Mouse (Mus musculus): ENCODE measurements at regions not wholly inside any gene's neighbourhood (a gene's known extent, or its start where the extent isn't known, plus 50 kb on each side); places are given as distances from the start of the nearest gene placed in this dataset.

DNA sequence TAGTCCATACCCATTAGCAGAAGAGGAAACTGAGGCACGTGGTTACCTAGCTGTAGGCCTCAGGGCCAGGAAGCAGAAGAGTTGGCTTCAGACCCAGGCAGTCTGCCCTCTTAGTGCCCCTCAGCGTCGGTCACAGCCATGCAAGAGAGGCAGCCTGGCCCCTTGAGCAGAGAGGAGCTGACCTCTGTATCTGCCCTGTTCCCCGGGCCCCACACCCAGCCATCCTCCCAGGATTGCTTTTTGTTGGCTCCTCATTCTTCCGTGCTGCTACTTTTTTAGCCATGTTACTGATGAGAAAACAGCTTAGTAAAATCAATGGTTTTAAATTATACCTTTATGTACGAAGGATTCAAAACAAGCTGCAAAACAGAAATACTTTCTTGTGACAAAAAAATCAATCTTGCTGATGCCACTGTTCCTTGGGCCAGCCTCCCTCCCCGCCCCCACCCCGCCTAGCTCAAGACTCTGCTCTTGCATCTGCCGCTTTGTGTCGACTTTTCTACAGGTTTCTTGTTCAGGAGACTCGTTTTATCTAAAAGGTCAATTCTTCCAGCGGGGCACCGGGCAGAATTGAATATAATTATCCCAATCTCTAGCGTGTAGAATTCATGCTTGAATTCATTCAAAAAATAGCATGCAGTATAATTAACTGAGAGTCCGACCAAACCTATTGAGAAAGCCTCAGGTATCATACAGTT, 70.8 kb downstream of the Sall1 start:
- Histone ChIP-seq H3K9ac (no peak overlapping the region), H3K4me1 (no peaks in the 10 kb centered on the region; the same call in 1 of the 2 replicates), H3K27ac (no peak overlapping the region), H3K9me3 (no peaks in the 10 kb centered on the region), H3K27me3 (no peaks in the 10 kb centered on the region), H3K4me3 (no peak overlapping the region), H3K36me3 (no peaks in the 10 kb centered on the region), H3K4me2 (replicated peaks) (no peak overlapping the region)
- no peak for ATAC-seq (ENCODE audit: insufficient number of reproducible peaks, insufficient read depth, low FRiP score, low TSS enrichment)
- WGBS, result 54% methylated on average over 15 of the region's 15 CpGs

GRCm38 (mm10) chr8:88958843-88959242, 85.1 kb downstream of the Sall1 start:
- H3K4me2 ChIP-seq (replicated peaks), result no peak overlapping the region
- H3K4me3 ChIP-seq, result no peak overlapping the region
- H3K36me3 ChIP-seq, result no peaks in the 10 kb centered on the region
- no peak overlapping the region for H3K9ac ChIP-seq
- no peaks in the 10 kb centered on the region for H3K27me3 ChIP-seq
- no peak overlapping the region for H3K27ac ChIP-seq
- no peak for ATAC-seq (ENCODE audit: insufficient number of reproducible peaks, insufficient read depth, low FRiP score, low TSS enrichment)
- no peaks in the 10 kb centered on the region for H3K4me1 ChIP-seq
- H3K9me3 ChIP-seq, result no peaks in the 10 kb centered on the region

GRCm38 (mm10) chr8:88953178-88953577, 90.8 kb downstream of the Sall1 start:
- Histone ChIP-seq H3K4me1 (no peaks in the 10 kb centered on the region), H3K9ac (no peak overlapping the region), H3K27me3 (no peaks in the 10 kb centered on the region), H3K4me3 (no peak overlapping the region), H3K4me2 (replicated peaks) (no peak overlapping the region), H3K27ac (no peak overlapping the region), H3K36me3 (no peaks in the 10 kb centered on the region), H3K9me3 (0 out of 2 replicates have a peak, but pooled peaks cover 3% of the 10 kb centered on the region)
- 71% methylated on average over 2 of the region's 2 CpGs for WGBS
- ATAC-seq (ENCODE audit: insufficient number of reproducible peaks, insufficient read depth, low FRiP score, low TSS enrichment), result no peak

GRCm38 (mm10) chr8:88951829-88952155, 92.2 kb downstream of the Sall1 start:
- no peak overlapping the region for H3K4me3 ChIP-seq
- WGBS, result 91% methylated on average over 7 of the region's 7 CpGs
- H3K36me3 ChIP-seq, result no peaks in the 10 kb centered on the region
- H3K27ac ChIP-seq, result no peak overlapping the region
- H3K4me2 ChIP-seq (replicated peaks), result no peak overlapping the region
- ATAC-seq (ENCODE audit: insufficient number of reproducible peaks, insufficient read depth, low FRiP score, low TSS enrichment), result no peak
- H3K27me3 ChIP-seq, result no peaks in the 10 kb centered on the region
- no peaks in the 10 kb centered on the region for H3K4me1 ChIP-seq
- no peak overlapping the region for H3K9ac ChIP-seq
- H3K9me3 ChIP-seq, result 0 out of 2 replicates have a peak, but pooled peaks cover 3% of the 10 kb centered on the region

DNA sequence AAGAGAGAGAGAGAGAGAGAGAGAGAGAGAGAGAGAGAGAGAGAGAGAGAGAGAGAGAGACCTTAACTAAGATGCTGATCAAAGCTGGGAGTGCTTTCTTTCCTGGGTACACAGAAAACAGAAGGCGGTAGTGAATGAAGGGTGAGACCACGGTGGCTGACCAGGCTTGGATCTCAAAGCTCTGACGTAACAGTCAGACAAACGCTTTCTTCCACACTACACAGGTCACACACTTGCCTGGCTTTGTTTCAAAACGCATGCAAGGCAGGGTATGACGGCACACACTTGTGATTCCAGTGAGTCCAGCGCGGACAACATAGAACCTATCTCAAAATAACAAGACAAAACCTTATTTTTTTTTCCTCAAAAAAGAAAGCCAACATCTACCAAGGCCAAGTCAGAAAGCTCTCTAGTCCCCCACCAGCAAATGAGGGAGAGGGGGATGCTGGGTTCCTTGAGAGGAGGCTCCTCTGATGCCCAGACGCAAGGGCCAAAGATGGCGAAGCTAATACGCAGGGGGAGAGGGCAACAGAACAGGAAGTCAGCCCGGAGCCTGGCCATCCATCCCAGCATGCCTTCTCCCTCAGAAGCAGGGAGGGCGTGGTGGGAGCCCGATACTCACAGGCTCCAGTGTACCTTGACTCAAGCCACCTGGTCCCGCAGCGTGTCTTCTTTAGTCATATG, 92.7 kb downstream of the Sall1 start:
- WGBS, result 91% methylated on average over 16 of the region's 16 CpGs

GRCm38 (mm10) chr8:88949975-88950374, 94.0 kb downstream of the Sall1 start:
- H3K36me3 ChIP-seq, result no peaks in the 10 kb centered on the region
- H3K9ac ChIP-seq, result no peak overlapping the region
- no peak for ATAC-seq (ENCODE audit: insufficient number of reproducible peaks, insufficient read depth, low FRiP score, low TSS enrichment)
- H3K27me3 ChIP-seq, result no peaks in the 10 kb centered on the region
- H3K27ac ChIP-seq, result no peak overlapping the region
- no peaks in the 10 kb centered on the region for H3K4me1 ChIP-seq
- H3K4me3 ChIP-seq, result no peak overlapping the region
- H3K4me2 ChIP-seq (replicated peaks), result no peak overlapping the region
- 0 out of 2 replicates have a peak, but pooled peaks cover 3% of the 10 kb centered on the region for H3K9me3 ChIP-seq
- 85% methylated on average over 6 of the region's 6 CpGs for WGBS

More for the DNA sequence above, 92.7 kb downstream of the Sall1 start:
- ATAC-seq (ENCODE audit: insufficient number of reproducible peaks, insufficient read depth, low FRiP score, low TSS enrichment), result no peak
- Histone ChIP-seq H3K9me3 (0 out of 2 replicates have a peak, but pooled peaks cover 3% of the 10 kb centered on the region), H3K27ac (no peak overlapping the region), H3K27me3 (no peaks in the 10 kb centered on the region), H3K36me3 (no peaks in the 10 kb centered on the region), H3K4me3 (no peak overlapping the region), H3K4me2 (replicated peaks) (no peak overlapping the region), H3K4me1 (no peaks in the 10 kb centered on the region), H3K9ac (no peak overlapping the region)

DNA sequence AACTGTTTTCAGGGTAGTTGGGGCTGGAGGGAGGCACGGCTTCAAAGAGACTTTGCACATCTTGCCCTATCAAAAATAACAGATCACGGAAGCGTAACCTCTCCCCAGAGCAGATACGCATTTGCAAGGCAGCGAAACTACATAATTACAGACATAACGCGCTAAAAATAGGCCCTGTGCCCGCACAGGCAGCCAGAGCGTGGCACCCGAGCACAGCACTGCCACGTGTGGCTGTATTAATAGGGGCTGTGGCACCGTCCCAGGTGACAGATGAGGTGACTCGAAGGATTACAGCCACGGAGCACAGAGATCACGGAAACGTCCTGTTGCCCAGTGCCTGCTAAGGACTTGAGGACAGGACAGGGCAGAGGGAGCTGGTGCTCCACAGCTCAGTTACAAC, 95.0 kb downstream of the Sall1 start:
- Histone ChIP-seq H3K9me3 (0 out of 2 replicates have a peak, but pooled peaks cover 3% of the 10 kb centered on the region), H3K27ac (no peak overlapping the region), H3K27me3 (no peaks in the 10 kb centered on the region), H3K4me3 (no peak overlapping the region), H3K9ac (no peak overlapping the region), H3K4me1 (no peaks in the 10 kb centered on the region), H3K4me2 (replicated peaks) (no peak overlapping the region), H3K36me3 (no peaks in the 10 kb centered on the region)
- no peak for ATAC-seq (ENCODE audit: insufficient number of reproducible peaks, insufficient read depth, low FRiP score, low TSS enrichment)
- WGBS, result 83% methylated on average over 16 of the region's 16 CpGs

DNA sequence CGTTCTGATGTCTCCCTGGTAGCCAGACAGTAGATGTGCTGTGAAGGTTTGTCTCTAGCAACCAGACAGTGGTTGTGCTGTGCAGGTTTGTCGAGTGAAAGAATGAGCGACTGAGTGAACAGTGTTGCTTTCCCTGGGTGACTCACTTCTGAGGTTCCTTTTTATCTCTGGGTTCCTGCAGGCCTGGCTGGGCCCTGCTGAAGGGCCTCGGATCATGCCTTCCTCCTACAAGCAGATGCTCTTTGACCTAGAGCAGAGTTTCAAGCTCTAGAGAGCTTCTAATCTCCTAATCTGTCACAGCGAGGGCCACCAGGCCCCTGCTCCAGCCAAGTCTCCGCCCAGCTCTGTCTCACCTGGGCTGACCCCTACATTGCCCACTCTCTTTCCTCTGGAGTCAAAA, 95.6 kb downstream of the Sall1 start:
- Histone ChIP-seq H3K27me3 (no peaks in the 10 kb centered on the region), H3K4me3 (no peak overlapping the region), H3K9ac (no peak overlapping the region), H3K27ac (no peak overlapping the region), H3K9me3 (0 out of 2 replicates have a peak, but pooled peaks cover 3% of the 10 kb centered on the region), H3K4me2 (replicated peaks) (no peak overlapping the region), H3K36me3 (no peaks in the 10 kb centered on the region), H3K4me1 (no peaks in the 10 kb centered on the region)
- WGBS, result 67% methylated on average over 6 of the region's 6 CpGs
- ATAC-seq (ENCODE audit: insufficient number of reproducible peaks, insufficient read depth, low FRiP score, low TSS enrichment), result no peak

- Histone ChIP-seq H3K27ac (no peak overlapping the region), H3K36me3 (no peaks in the 10 kb centered on the region), H3K4me2 (replicated peaks) (no peak overlapping the region), H3K4me3 (no peak overlapping the region), H3K9ac (no peak overlapping the region), H3K4me1 (no peaks in the 10 kb centered on the region), H3K27me3 (no peaks in the 10 kb centered on the region), H3K9me3 (0 out of 2 replicates have a peak, but pooled peaks cover 3% of the 10 kb centered on the region)
- WGBS, result 64% methylated on average over 3 of the region's 3 CpGs
- ATAC-seq (ENCODE audit: insufficient number of reproducible peaks, insufficient read depth, low FRiP score, low TSS enrichment), result no peak
Observed at GRCm38 (mm10) chr8:88947384-88947783, 96.6 kb downstream of the Sall1 start.

DNA sequence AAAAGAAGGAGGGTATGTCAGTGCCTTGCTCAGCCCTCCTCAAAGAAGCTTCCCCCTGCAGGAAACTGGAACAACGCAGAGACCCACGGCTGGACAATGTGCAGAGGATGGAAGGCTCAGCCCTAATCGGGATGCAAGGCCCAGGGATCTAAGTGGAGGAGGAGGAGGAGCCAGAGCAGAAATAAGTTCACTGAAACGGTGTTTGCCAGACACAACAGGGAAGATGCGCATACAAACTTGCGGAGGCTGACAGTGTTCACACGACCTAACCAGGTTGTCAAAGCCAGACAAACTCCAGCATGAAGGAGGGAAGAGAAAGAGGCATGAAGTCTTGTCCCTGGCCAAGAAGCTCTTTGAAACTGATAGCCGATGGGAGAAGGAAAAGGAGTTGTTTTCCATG, 98.3 kb downstream of the Sall1 start:
- WGBS, result 70% methylated on average over 8 of the region's 8 CpGs
- ATAC-seq (ENCODE audit: insufficient number of reproducible peaks, insufficient read depth, low FRiP score, low TSS enrichment), result no peak
- Histone ChIP-seq H3K9ac (no peak overlapping the region), H3K27ac (no peak overlapping the region), H3K36me3 (no peaks in the 10 kb centered on the region), H3K4me3 (no peak overlapping the region), H3K4me2 (replicated peaks) (no peak overlapping the region), H3K27me3 (no peaks in the 10 kb centered on the region), H3K9me3 (0 out of 2 replicates have a peak, but pooled peaks cover 3% of the 10 kb centered on the region), H3K4me1 (no peaks in the 10 kb centered on the region)

- no peak for ATAC-seq (ENCODE audit: insufficient number of reproducible peaks, insufficient read depth, low FRiP score, low TSS enrichment)
- no peak overlapping the region for H3K9ac ChIP-seq
- no peak overlapping the region for H3K27ac ChIP-seq
- no peaks in the 10 kb centered on the region for H3K4me1 ChIP-seq
- H3K9me3 ChIP-seq, result no peaks in the 10 kb centered on the region
- no peak overlapping the region for H3K4me2 ChIP-seq (replicated peaks)
- H3K4me3 ChIP-seq, result no peak overlapping the region
- WGBS, result 44% methylated on average over 4 of the region's 4 CpGs
- H3K36me3 ChIP-seq, result no peaks in the 10 kb centered on the region
- no peaks in the 10 kb centered on the region for H3K27me3 ChIP-seq
Observed at GRCm38 (mm10) chr8:88944038-88944437, 99.9 kb downstream of the Sall1 start.

DNA sequence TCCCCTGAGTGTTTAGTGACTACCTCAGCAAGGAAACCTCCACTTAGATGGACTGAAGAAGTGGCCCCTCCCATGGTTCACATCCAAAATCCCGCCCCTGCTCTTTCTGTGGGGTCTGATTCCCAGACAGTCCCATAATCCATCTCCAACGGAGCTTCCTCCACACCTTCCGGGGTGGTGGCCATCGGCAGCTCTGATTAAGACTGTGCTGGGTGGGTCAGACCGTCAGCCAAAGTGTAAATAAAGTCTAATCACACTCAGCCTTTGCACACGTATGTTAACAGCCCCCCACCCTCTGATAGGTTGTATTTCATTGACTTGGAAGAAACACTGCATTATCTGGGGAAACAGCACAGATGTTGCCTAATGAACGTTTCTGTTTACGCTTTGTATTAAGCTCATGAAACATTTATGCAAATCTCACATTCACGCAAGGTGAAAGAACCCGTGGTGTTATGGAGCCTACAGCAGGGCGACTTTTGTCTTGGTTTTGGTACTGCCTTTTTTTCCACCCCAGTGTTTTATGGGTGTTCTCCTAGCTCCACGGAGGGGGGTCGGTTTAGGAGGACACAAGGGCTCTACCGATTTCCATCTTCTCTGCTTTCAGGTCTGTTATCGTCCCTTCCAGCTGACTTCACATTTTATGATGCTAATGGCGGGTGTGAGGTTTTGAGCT, 104.8 kb downstream of the Sall1 start:
- peaks cover 14% of the 10 kb centered on the region; the same call in 1 of the 2 replicates for H3K4me1 ChIP-seq
- H3K36me3 ChIP-seq, result no peaks in the 10 kb centered on the region
- no peak overlapping the region for H3K4me2 ChIP-seq (replicated peaks)
- H3K4me3 ChIP-seq, result no peak overlapping the region
- no peaks in the 10 kb centered on the region for H3K9me3 ChIP-seq
- H3K27me3 ChIP-seq, result no peaks in the 10 kb centered on the region
- WGBS, result 71% methylated on average over 16 of the region's 16 CpGs
- no peak for ATAC-seq (ENCODE audit: insufficient number of reproducible peaks, insufficient read depth, low FRiP score, low TSS enrichment)
- no peak overlapping the region for H3K27ac ChIP-seq
- no peak overlapping the region for H3K9ac ChIP-seq

Measured in embryonic facial prominence, embryonic 12.5 days (tissue).